Mouse (Mus musculus): ENCODE measurements at regions not wholly inside any gene's neighbourhood (a gene's known extent, or its start where the extent isn't known, plus 50 kb on each side); places are given as distances from the start of the nearest gene placed in this dataset.
"Not testable (repeated sequence)": the region's sequence is repeated elsewhere in the genome, so short reads cannot be mapped to it uniquely, and the experiment has no call there.

- H3K27me3 ChIP-seq (replicated peaks; ENCODE audit: insufficient read depth, low read length); H3K4me1 ChIP-seq (ENCODE audit: insufficient read depth, low read depth, low read length); ATAC-seq; H3K4me3 ChIP-seq (ENCODE audit: low read depth, low read length); H3K9ac ChIP-seq (replicated peaks; ENCODE audit: low read depth); H3K27ac ChIP-seq (ENCODE audit: low read length); DNase-seq (ENCODE audit: low spot score); H3K9me3 ChIP-seq (ENCODE audit: low read length); H3K36me3 ChIP-seq (ENCODE audit: insufficient read depth, low read length); H3K4me2 ChIP-seq (replicated peaks; ENCODE audit: low read depth, low read length): not testable (repeated sequence)
- 83% methylated on average over 1 of the region's 3 CpGs for WGBS
Observed at GRCm38 (mm10) chr2:116526203-116526602, 352.3 kb upstream of the Tmco5 start.

- H3K9ac ChIP-seq (replicated peaks; ENCODE audit: low read depth): no peak overlapping the region
- no peaks in the 10 kb centered on the region for H3K9me3 ChIP-seq (ENCODE audit: low read length)
- no peaks in the 10 kb centered on the region for H3K36me3 ChIP-seq (ENCODE audit: insufficient read depth, low read length)
- no peaks in the 10 kb centered on the region for H3K4me1 ChIP-seq (ENCODE audit: insufficient read depth, low read depth, low read length)
- no peaks in the 10 kb centered on the region for H3K27me3 ChIP-seq (replicated peaks; ENCODE audit: insufficient read depth, low read length)
- H3K4me3 ChIP-seq (ENCODE audit: low read depth, low read length): no peak overlapping the region
- TF ChIP-seq CTCF (IDR thresholded peaks at IDR 0.05) (no peak), EP300 (IDR thresholded peaks at IDR 0.05) (no peak)
- DNase-seq (ENCODE audit: low spot score): no peak
- 72% methylated on average over 1 of the region's 1 CpGs for WGBS
- no peak for ATAC-seq
- H3K4me2 ChIP-seq (replicated peaks; ENCODE audit: low read depth, low read length): no peak overlapping the region
- H3K27ac ChIP-seq (ENCODE audit: low read length): no peak overlapping the region
Observed at GRCm38 (mm10) chr2:116536453-116536852, 342.0 kb upstream of the Tmco5 start.

GRCm38 (mm10) chr2:116559350-116559749 lies 319.1 kb upstream of the Tmco5 start:
- Histone ChIP-seq H3K27me3 (replicated peaks; ENCODE audit: insufficient read depth, low read length) (no peaks in the 10 kb centered on the region), H3K9ac (replicated peaks; ENCODE audit: low read depth) (no peak overlapping the region), H3K4me2 (replicated peaks; ENCODE audit: low read depth, low read length) (no peak overlapping the region), H3K36me3 (ENCODE audit: insufficient read depth, low read length) (no peaks in the 10 kb centered on the region), H3K27ac (ENCODE audit: low read length) (no peak overlapping the region), H3K4me1 (ENCODE audit: insufficient read depth, low read depth, low read length) (no peaks in the 10 kb centered on the region), H3K4me3 (ENCODE audit: low read depth, low read length) (no peak overlapping the region), H3K9me3 (ENCODE audit: low read length) (no peaks in the 10 kb centered on the region)
- ATAC-seq (no peak), DNase-seq (ENCODE audit: low spot score) (no peak)
- TF ChIP-seq CTCF (IDR thresholded peaks at IDR 0.05): no peak
- no peak for TF ChIP-seq EP300 (IDR thresholded peaks at IDR 0.05)

- Histone ChIP-seq H3K4me2 (replicated peaks; ENCODE audit: low read depth, low read length) (no peak overlapping the region), H3K27ac (ENCODE audit: low read length) (no peak overlapping the region), H3K9me3 (ENCODE audit: low read length) (no peaks in the 10 kb centered on the region), H3K4me1 (ENCODE audit: insufficient read depth, low read depth, low read length) (no peaks in the 10 kb centered on the region), H3K27me3 (replicated peaks; ENCODE audit: insufficient read depth, low read length) (no peaks in the 10 kb centered on the region), H3K36me3 (ENCODE audit: insufficient read depth, low read length) (no peaks in the 10 kb centered on the region), H3K9ac (replicated peaks; ENCODE audit: low read depth) (no peak overlapping the region), H3K4me3 (ENCODE audit: low read depth, low read length) (no peak overlapping the region)
- WGBS: 40% methylated on average over 2 of the region's 2 CpGs
- ATAC-seq (no peak), DNase-seq (ENCODE audit: low spot score) (no peak)
- TF ChIP-seq EP300 (IDR thresholded peaks at IDR 0.05) (no peak), CTCF (IDR thresholded peaks at IDR 0.05) (no peak)
Observed at GRCm38 (mm10) chr2:116583989-116584388, 294.5 kb upstream of the Tmco5 start.

GRCm38 (mm10) chr2:116586203-116586959 lies 292.1 kb upstream of the Tmco5 start:
- TF ChIP-seq EP300 (IDR thresholded peaks at IDR 0.05) (no peak), CTCF (IDR thresholded peaks at IDR 0.05) (no peak)
- Histone ChIP-seq H3K36me3 (ENCODE audit: insufficient read depth, low read length) (no peaks in the 10 kb centered on the region), H3K27me3 (replicated peaks; ENCODE audit: insufficient read depth, low read length) (no peaks in the 10 kb centered on the region), H3K4me2 (replicated peaks; ENCODE audit: low read depth, low read length) (no peak overlapping the region), H3K9me3 (ENCODE audit: low read length) (no peaks in the 10 kb centered on the region), H3K4me1 (ENCODE audit: insufficient read depth, low read depth, low read length) (no peaks in the 10 kb centered on the region), H3K9ac (replicated peaks; ENCODE audit: low read depth) (no peak overlapping the region), H3K4me3 (ENCODE audit: low read depth, low read length) (no peak overlapping the region), H3K27ac (ENCODE audit: low read length) (no peak overlapping the region)
- DNase-seq (ENCODE audit: low spot score) (no peak), ATAC-seq (no peak)
- 72% methylated on average over 11 of the region's 11 CpGs for WGBS

GRCm38 (mm10) chr2:116605869-116606268 lies 272.6 kb upstream of the Tmco5 start:
- H3K9ac ChIP-seq (replicated peaks; ENCODE audit: low read depth): no peak overlapping the region
- H3K27me3 ChIP-seq (replicated peaks; ENCODE audit: insufficient read depth, low read length): no peaks in the 10 kb centered on the region
- TF ChIP-seq CTCF (IDR thresholded peaks at IDR 0.05) (no peak), EP300 (IDR thresholded peaks at IDR 0.05) (no peak)
- 73% methylated on average over 5 of the region's 5 CpGs for WGBS
- H3K9me3 ChIP-seq (ENCODE audit: low read length): no peaks in the 10 kb centered on the region
- H3K4me2 ChIP-seq (replicated peaks; ENCODE audit: low read depth, low read length): no peak overlapping the region
- no peaks in the 10 kb centered on the region for H3K4me1 ChIP-seq (ENCODE audit: insufficient read depth, low read depth, low read length)
- no peak overlapping the region for H3K27ac ChIP-seq (ENCODE audit: low read length)
- H3K36me3 ChIP-seq (ENCODE audit: insufficient read depth, low read length): no peaks in the 10 kb centered on the region
- DNase-seq (ENCODE audit: low spot score): no peak
- ATAC-seq: no peak
- no peak overlapping the region for H3K4me3 ChIP-seq (ENCODE audit: low read depth, low read length)

GRCm38 (mm10) chr2:116639935-116640334 lies 238.6 kb upstream of the Tmco5 start:
- no peak overlapping the region for H3K4me3 ChIP-seq (ENCODE audit: low read depth, low read length)
- no peaks in the 10 kb centered on the region for H3K36me3 ChIP-seq (ENCODE audit: insufficient read depth, low read length)
- no peak for DNase-seq (ENCODE audit: low spot score)
- no peak for ATAC-seq
- no peaks in the 10 kb centered on the region for H3K9me3 ChIP-seq (ENCODE audit: low read length)
- H3K27ac ChIP-seq (ENCODE audit: low read length): no peak overlapping the region
- TF ChIP-seq EP300 (IDR thresholded peaks at IDR 0.05) (no peak), CTCF (IDR thresholded peaks at IDR 0.05) (no peak)
- 63% methylated on average over 5 of the region's 5 CpGs for WGBS
- no peaks in the 10 kb centered on the region for H3K4me1 ChIP-seq (ENCODE audit: insufficient read depth, low read depth, low read length)
- no peaks in the 10 kb centered on the region for H3K27me3 ChIP-seq (replicated peaks; ENCODE audit: insufficient read depth, low read length)
- H3K4me2 ChIP-seq (replicated peaks; ENCODE audit: low read depth, low read length): no peak overlapping the region
- no peak overlapping the region for H3K9ac ChIP-seq (replicated peaks; ENCODE audit: low read depth)
